ENCODE assay signal across 9 mouse cellular contexts in genomic region chr5:30713691-30714090, GRCm38 (mm10). TPM values are rescaled to one million over a fixed set of nuclear protein-coding genes. Genes with fewer than 3 reads are reported as not detected.
A peak's percentile ranks its signal among the peaks of the same experiment; 100 is the strongest.
DNase-seq lines count a peak whose midpoint lies in the region; ATAC-seq and TF ChIP-seq lines count a peak whose summit lies in the region.
"Had no signal": no experiment of that assay in that cellular context is flagged by ENCODE, and none has a peak within 500 bp of the region (broad histone marks: within the 10 kb centered on the region; RNA-seq: fewer than 3 reads in every experiment).

No protein-coding gene starts in this region.

- no peak overlapping the region for H3K27ac ChIP-seq in lung, embryonic 15.5 days
- peak overlapping the region; percentile 92 for H3K27ac ChIP-seq in forebrain, embryonic 14.5 days (ENCODE audit: low read depth, low read length)
- H3K27ac ChIP-seq in limb, embryonic 12.5 days: no peak overlapping the region
- no peak overlapping the region for H3K27ac ChIP-seq in olfactory bulb, adult 2 months (ENCODE audit: insufficient read depth, low read depth, low read length)

- ATAC-seq in lung, embryonic 15.5 days (ENCODE audit: borderline replicate concordance, extremely low read depth, low FRiP score, low TSS enrichment): no peak
- ATAC-seq in forebrain, embryonic 14.5 days: no peak
- ATAC-seq in limb, embryonic 12.5 days (ENCODE audit: insufficient number of reproducible peaks, insufficient read depth, low FRiP score, low TSS enrichment, low read depth): no peak

- H3K9ac ChIP-seq in lung, embryonic 15.5 days: no peak overlapping the region; the same call in 1 of the 2 replicates
- peak overlapping the region; percentile 96 for H3K9ac ChIP-seq in forebrain, embryonic 14.5 days (ENCODE audit: low read length)
- peak overlapping the region; percentile 56; the same call in 1 of the 2 replicates for H3K9ac ChIP-seq in limb, embryonic 12.5 days (replicated peaks)

- no peak for DNase-seq in lung, postnatal 10 days
- DNase-seq in forebrain, embryonic 14.5 days (ENCODE audit: low spot score): peak; percentile 32
- DNase-seq in gastrocnemius, postnatal 4 days (ENCODE audit: low spot score in 2 of 2): no peak
- no peak for DNase-seq in left cerebral cortex, adult 9 months (ENCODE audit: low spot score in 2 of 2)
- DNase-seq in gastrocnemius, postnatal 36 days: no peak

- WGBS in lung, embryonic 15.5 days: 18% methylated on average over 11 of the region's 11 CpGs
- 15% methylated on average over 11 of the region's 11 CpGs for WGBS in forebrain, embryonic 14.5 days
- 30% methylated on average over 11 of the region's 11 CpGs for WGBS in limb, embryonic 12.5 days
- WGBS in olfactory bulb, adult 2 months: 15% methylated on average over 11 of the region's 11 CpGs

- H3K4me3 ChIP-seq in lung, embryonic 15.5 days: peak overlapping the region; percentile 47
- peak overlapping the region; percentile 84 for H3K4me3 ChIP-seq in forebrain, embryonic 14.5 days (ENCODE audit: low read depth, low read length)
- peak overlapping the region; percentile 58 for H3K4me3 ChIP-seq in limb, embryonic 12.5 days (replicated peaks)
- peak overlapping the region; percentile 67 for H3K4me3 ChIP-seq in olfactory bulb, adult 2 months (ENCODE audit: insufficient read depth, low read depth, low read length)

- TF ChIP-seq CTCF in olfactory bulb, adult 2 months (IDR thresholded peaks at IDR 0.05; ENCODE audit: insufficient read depth, low read depth, low read length): no peak

- TF ChIP-seq POLR2A in olfactory bulb, adult 2 months (IDR thresholded peaks at IDR 0.05; ENCODE audit: insufficient read depth, low read depth, low read length): no peak

- peak overlapping the region; percentile 83 for H3K4me2 ChIP-seq in lung, embryonic 15.5 days
- H3K4me2 ChIP-seq in forebrain, embryonic 14.5 days (ENCODE audit: low read length): peak overlapping the region; percentile 89
- peak overlapping the region; percentile 88 for H3K4me2 ChIP-seq in limb, embryonic 12.5 days

- H3K36me3 ChIP-seq in lung, embryonic 15.5 days: no peaks in the 10 kb centered on the region
- 0 out of 2 replicates have a peak, but pooled peaks cover 2% of the 10 kb centered on the region for H3K36me3 ChIP-seq in forebrain, embryonic 14.5 days (ENCODE audit: control insufficient read depth, insufficient read depth, low read length)
- H3K36me3 ChIP-seq in limb, embryonic 12.5 days: no peaks in the 10 kb centered on the region

- no peaks in the 10 kb centered on the region for H3K9me3 ChIP-seq in lung, embryonic 15.5 days
- no peaks in the 10 kb centered on the region for H3K9me3 ChIP-seq in forebrain, embryonic 14.5 days (replicated peaks; ENCODE audit: control insufficient read depth, low read length)
- H3K9me3 ChIP-seq in limb, embryonic 12.5 days: no peaks in the 10 kb centered on the region

- peaks cover 34% of the 10 kb centered on the region for H3K4me1 ChIP-seq in lung, embryonic 15.5 days
- peaks cover 25% of the 10 kb centered on the region for H3K4me1 ChIP-seq in forebrain, embryonic 14.5 days (ENCODE audit: control insufficient read depth, insufficient read depth, low read length)
- peaks cover 20% of the 10 kb centered on the region for H3K4me1 ChIP-seq in limb, embryonic 12.5 days (replicated peaks)
- peaks cover 22% of the 10 kb centered on the region for H3K4me1 ChIP-seq in olfactory bulb, adult 2 months (ENCODE audit: control insufficient read depth, insufficient read depth, low read length)

- intact Hi-C loops in gastrocnemius, postnatal 36 days (cut with DNase I): loop anchor here (5.0 kb wide), 1 partner anchor 194 kb away; the partner anchor contains the start of gene Ost4

- H3K27me3 ChIP-seq in lung, embryonic 15.5 days: peaks cover 65% of the 10 kb centered on the region
- H3K27me3 ChIP-seq in forebrain, embryonic 14.5 days (replicated peaks; ENCODE audit: control insufficient read depth, insufficient read depth, low read length): no peaks in the 10 kb centered on the region
- peaks cover 62% of the 10 kb centered on the region for H3K27me3 ChIP-seq in limb, embryonic 12.5 days

RNA-seq across cellular contexts. Expression of gene Dpysl5, which starts 2.3 kb away (rescaled TPM):
- 4.8 and 5.3 TPM in 2 replicates for polyA plus RNA-seq in lung, embryonic 15.5 days (2015; fragmentation: Nextera tagmentation; extraction: Ambion mirVana)
- polyA plus RNA-seq in forebrain, embryonic 14.5 days (2014; fragmentation: Nextera tagmentation; extraction: Ambion mirVana): 152 and 207 TPM in 2 replicates
- polyA plus RNA-seq in limb, embryonic 12.5 days (2016; fragmentation: Nextera tagmentation; extraction: Ambion mirVana): 5.4 and 5.5 TPM in 2 replicates
- polyA plus RNA-seq in olfactory bulb, adult 2 months (2012; ENCODE audit: insufficient read depth, insufficient read length, low replicate concordance, missing spikeins): not detected in 2 replicates
- 1 to 10 TPM; 5.6 to 7.4 TPM for total RNA-seq in gastrocnemius, postnatal 4 days (2021)
- 1 to 10 TPM; 1.4 to 2.2 TPM for total RNA-seq in gastrocnemius, postnatal 36 days (2021)
- total RNA-seq: liver, adult 2 months had no signal

RNA-seq across cellular contexts. Expression of gene Cenpa, which starts 47.1 kb away (rescaled TPM):
- polyA plus RNA-seq in lung, embryonic 15.5 days (2015; fragmentation: Nextera tagmentation; extraction: Ambion mirVana): 332 and 343 TPM in 2 replicates
- 147 and 206 TPM in 2 replicates for polyA plus RNA-seq in forebrain, embryonic 14.5 days (2014; fragmentation: Nextera tagmentation; extraction: Ambion mirVana)
- 402 and 439 TPM in 2 replicates for polyA plus RNA-seq in limb, embryonic 12.5 days (2016; fragmentation: Nextera tagmentation; extraction: Ambion mirVana)
- 423 TPM in 1 of 2 replicates, not detected in the other for polyA plus RNA-seq in olfactory bulb, adult 2 months (2012; ENCODE audit: insufficient read depth, insufficient read length, low replicate concordance, missing spikeins)
- total RNA-seq in gastrocnemius, postnatal 4 days (2021): 10 to 100 TPM; 28.7 to 39.2 TPM
- total RNA-seq in gastrocnemius, postnatal 36 days (2021): 1 to 10 TPM; 3.2 to 3.8 TPM

Comparison
In these comparisons a context has a peak if more than half of its experiments do, and no peak if none do; other contexts are left out.
1. RNA of gene Dpysl5, which starts 2.3 kb away (polyA plus RNA-seq): 152 to 207 TPM in forebrain, embryonic 14.5 days; 5.4 to 5.5 TPM in limb, embryonic 12.5 days, 4.8 to 5.3 TPM in lung, embryonic 15.5 days and not detected in olfactory bulb, adult 2 months; every median in the first group is over 10 times any median in the second.
2. Peak in every context shown above with its lines, with median percentiles within 50 percentile points of each other: H3K4me2 ChIP-seq and H3K4me3 ChIP-seq.